Mouse (Mus musculus) inflammation-experienced regulatory T-cells, adult 6 months (primary cell): Measurements from ENCODE around the gene Siah3. TPM values are rescaled to one million over a fixed set of nuclear protein-coding genes. Genes with fewer than 3 reads are reported as not detected.

Experiments
- ATAC-seq: one replicate; pipeline ENCODE4 v1.8.0; 2017
- polyA plus RNA-seq, 3 experiments: library from polyadenylated mRNA; unstranded; fragments of 100-300 nt; shearing (Covaris generic); gene quantifications; one replicate each; pipeline ENCODE4 v1.2.1; 2017

Siah3 gene
- polyA plus RNA-seq, 3 experiments from 2014 or later, result 0.15 to 0.69 (median 0.56) TPM

GRCm38 (mm10) chr14:75525376-75526145 is 69.8 kb downstream of the Siah3 start:
- ATAC-seq, result no peak

- ATAC-seq, result no peak
These were observed 71.8 kb downstream of the Siah3 start for GRCm38 (mm10) chr14:75527464-75528190.

GRCm38 (mm10) chr14:75530815-75531353 is 75.1 kb downstream of the Siah3 start:
- ATAC-seq, result no peak

- ATAC-seq, result no peak
These were observed 83.4 kb downstream of the Siah3 start for GRCm38 (mm10) chr14:75539205-75539604.

- no peak for ATAC-seq
These were observed 84.6 kb downstream of the Siah3 start for GRCm38 (mm10) chr14:75540216-75540995.

GRCm38 (mm10) chr14:75540996-75541350 is 85.2 kb downstream of the Siah3 start:
- ATAC-seq, result no peak

- no peak for ATAC-seq
These were observed 85.9 kb downstream of the Siah3 start for GRCm38 (mm10) chr14:75541731-75542130.

GRCm38 (mm10) chr14:75561577-75562331 is 106.0 kb downstream of the Siah3 start:
- no peak for ATAC-seq

- ATAC-seq, result no peak
These were observed 109.9 kb downstream of the Siah3 start for GRCm38 (mm10) chr14:75565534-75566140.

GRCm38 (mm10) chr14:75566303-75566702 is 110.5 kb downstream of the Siah3 start:
- ATAC-seq, result no peak

GRCm38 (mm10) chr14:75579010-75579409 is 123.2 kb downstream of the Siah3 start:
- no peak for ATAC-seq

Other genes with a start within 250 kb of the Siah3 start
- not detected for gene Cpb2, start 213.7 kb upstream of the Siah3 start, polyA plus RNA-seq
- 10 to 100 TPM; 15.5 to 26.0 (median 17.1) TPM for gene Zc3h13, start 171.6 kb upstream of the Siah3 start, polyA plus RNA-seq
- gene Spert, start 137.1 kb downstream of the Siah3 start, polyA plus RNA-seq, result not detected
- gene Erich6b, start 186.3 kb downstream of the Siah3 start, polyA plus RNA-seq, result not detected